Mouse (Mus musculus): ENCODE measurements at regions not wholly inside any gene's neighbourhood (a gene's known extent, or its start where the extent isn't known, plus 50 kb on each side); places are given as distances from the start of the nearest gene placed in this dataset.

DNA sequence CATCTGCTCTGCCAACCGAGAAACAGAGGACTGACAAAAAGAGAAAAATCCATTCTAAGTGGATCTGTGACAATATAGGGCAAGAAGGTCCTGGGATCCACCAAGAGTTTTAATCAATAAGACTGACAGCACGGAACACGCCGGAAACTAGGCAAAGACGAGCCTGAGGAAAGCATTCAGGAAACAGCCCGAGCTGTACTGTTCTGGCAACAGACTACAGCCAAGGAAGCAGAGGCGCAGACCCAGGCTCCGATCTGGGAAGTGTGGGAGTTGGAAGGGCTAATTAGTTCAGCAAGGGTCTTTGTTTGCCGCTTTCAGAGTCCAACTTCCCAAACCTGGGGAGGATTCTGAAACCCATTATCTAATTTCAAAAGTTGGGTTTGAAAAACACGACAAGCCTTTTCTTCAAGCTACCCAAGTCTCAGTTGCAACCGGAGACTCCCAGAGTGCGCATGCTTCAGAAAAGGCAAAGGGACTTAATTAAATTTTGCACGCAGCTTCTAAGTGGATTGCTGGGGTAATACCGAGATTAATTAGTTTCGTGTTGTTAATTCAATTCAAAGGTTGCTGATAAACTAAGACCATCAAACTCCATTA lies 317.4 kb downstream of the Nedd1 start:
- POLR2A ChIA-PET = no interaction called here
- no peaks in the 10 kb centered on the region for H3K27me3 ChIP-seq
- in situ Hi-C loops (cut with MboI; ENCODE audit: low pct_unique_long_range_greater_than_20kb) = no loop called here
- DNase-seq (ENCODE audit: low read depth, low spot score) (no peak), ATAC-seq (no peak)
- TF ChIP-seq CTCF (IDR thresholded peaks at IDR 0.05) = no peak
- CTCF ChIA-PET = no interaction called here

DNA sequence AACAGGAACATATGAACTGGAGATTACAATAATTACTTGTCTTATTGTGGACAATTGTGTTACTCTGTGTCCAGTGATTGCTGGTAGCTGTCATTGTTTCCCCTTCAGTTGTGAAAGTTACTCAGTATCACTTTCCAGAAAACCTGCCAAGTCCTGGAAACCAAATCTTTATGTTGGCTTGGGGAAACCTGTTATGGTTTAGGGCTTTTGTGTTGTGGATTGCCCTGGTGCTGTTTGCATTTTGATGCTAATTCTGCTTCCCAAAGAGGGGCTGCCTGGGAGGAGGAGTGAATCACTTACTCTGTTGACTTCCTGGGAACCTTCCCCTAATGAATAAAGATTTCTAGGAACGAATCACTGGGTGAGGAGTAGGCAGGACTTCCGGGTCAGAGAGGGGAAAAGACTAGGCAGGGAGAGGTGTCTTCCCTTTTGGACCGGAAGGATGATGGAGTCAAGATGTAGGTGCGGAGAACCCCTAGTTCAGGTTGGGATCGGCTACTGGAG lies 321.6 kb downstream of the Nedd1 start:
- ChIA-PET CTCF (no interaction called here), POLR2A (no interaction called here)
- no peak for TF ChIP-seq CTCF (IDR thresholded peaks at IDR 0.05)
- in situ Hi-C loops (cut with MboI; ENCODE audit: low pct_unique_long_range_greater_than_20kb) = no loop called here
- DNase-seq (ENCODE audit: low read depth, low spot score) (no peak), ATAC-seq (no peak)
- no peaks in the 10 kb centered on the region for H3K27me3 ChIP-seq

DNA sequence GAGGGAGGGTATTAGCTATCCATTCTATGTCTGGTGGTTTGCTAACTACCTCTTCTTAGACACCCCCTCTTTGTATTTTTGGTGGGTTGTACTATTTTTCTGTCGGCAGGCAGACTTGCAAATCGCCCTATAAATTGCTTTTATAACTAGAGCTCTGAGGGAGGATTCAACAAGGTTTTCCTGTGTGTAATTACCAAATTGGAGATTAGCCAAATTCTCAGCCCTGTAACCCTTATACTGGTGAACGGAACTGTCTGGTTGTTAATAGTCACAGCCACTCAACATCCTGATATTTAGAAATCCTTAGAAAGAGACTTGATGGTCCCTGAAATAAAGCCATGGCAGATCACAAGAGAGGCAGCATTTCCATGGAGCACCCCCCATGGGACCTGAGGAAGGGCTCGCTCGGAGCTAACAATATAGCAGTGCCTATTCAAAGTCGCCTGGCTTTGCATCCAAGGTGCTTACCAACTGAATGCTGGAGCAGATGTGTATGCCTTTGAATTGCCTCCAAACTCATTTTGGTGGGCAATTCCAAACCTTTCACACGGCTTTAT lies 333.0 kb downstream of the Nedd1 start:
- no peak for DNase-seq (ENCODE audit: low read depth, low spot score)
- CTCF ChIA-PET = no interaction called here
- no peak for TF ChIP-seq CTCF (IDR thresholded peaks at IDR 0.05)
- in situ Hi-C loops (cut with MboI; ENCODE audit: low pct_unique_long_range_greater_than_20kb) = no loop called here
- POLR2A ChIA-PET = no interaction called here
- ATAC-seq = no peak
- peaks cover 4% of the 10 kb centered on the region for H3K27me3 ChIP-seq

DNA sequence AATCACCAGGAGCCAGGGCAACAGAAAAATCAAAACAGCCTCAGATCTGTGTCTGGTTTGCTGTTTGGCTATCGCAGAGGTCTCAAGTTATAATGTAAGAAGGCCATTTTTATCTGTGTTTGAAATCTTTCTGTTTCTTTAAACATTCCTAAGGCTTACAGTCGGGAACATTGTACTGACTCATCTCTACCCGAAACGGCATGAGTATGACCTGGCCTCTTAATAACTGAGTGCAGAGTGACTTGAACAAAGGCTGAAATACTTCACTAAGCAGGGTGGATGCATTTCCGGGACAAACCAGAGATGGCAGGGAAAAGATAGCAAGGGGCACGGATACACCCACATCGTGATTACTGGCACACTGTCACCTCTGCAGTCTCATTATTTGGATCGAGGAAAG lies 355.1 kb downstream of the Nedd1 start:
- CTCF ChIA-PET = no interaction called here
- ATAC-seq = peak; percentile 82
- POLR2A ChIA-PET = no interaction called here
- DNase-seq (ENCODE audit: low read depth, low spot score) = peak; percentile 19
- no peaks in the 10 kb centered on the region for H3K27me3 ChIP-seq
- in situ Hi-C loops (cut with MboI; ENCODE audit: low pct_unique_long_range_greater_than_20kb) = no loop called here
- no peak for TF ChIP-seq CTCF (IDR thresholded peaks at IDR 0.05)

DNA sequence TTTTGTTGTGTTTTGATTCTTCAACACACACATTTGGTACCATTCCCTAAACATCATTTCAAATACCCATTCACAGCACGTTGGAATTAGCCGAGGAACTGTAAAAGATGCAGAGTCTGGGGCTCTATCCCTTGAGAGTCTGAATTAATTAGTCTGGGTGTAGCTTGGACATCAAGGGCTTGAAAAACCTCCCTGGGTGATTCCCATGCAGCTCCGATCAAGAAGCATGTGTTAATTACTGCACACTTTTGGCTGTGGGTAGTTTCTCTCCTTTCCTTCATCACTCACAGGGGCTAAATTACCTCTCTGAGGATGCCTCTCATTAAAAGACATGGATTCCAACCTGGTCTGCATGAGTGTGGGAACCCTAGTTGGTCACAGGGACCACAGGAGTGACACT lies 365.5 kb downstream of the Nedd1 start:
- CTCF ChIA-PET = no interaction called here
- no peak for ATAC-seq
- DNase-seq (ENCODE audit: low read depth, low spot score) = no peak
- POLR2A ChIA-PET = no interaction called here
- TF ChIP-seq CTCF (IDR thresholded peaks at IDR 0.05) = no peak
- in situ Hi-C loops (cut with MboI; ENCODE audit: low pct_unique_long_range_greater_than_20kb) = no loop called here
- no peaks in the 10 kb centered on the region for H3K27me3 ChIP-seq

DNA sequence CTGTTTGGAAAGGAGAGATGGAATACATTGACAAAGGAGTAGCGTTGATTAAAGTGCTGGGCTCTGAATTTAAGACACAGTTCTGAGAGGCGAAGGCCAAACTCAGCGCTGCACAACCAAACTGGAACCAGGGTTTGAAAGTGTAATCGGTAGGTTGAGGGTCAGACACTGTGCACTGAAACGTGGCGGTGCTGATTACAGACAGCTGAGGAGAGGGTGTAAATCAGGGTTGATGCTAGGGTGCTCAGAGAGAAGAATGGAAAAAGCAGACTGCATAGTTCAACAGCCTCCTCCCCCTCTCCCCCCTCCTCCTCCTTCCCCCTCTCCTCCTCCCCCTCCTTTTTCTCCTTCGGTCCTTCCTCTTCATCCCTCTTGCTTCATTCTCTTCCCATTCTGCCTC lies 373.2 kb downstream of the Nedd1 start:
- ATAC-seq (no peak), DNase-seq (ENCODE audit: low read depth, low spot score) (no peak)
- H3K27me3 ChIP-seq = no peaks in the 10 kb centered on the region
- TF ChIP-seq CTCF (IDR thresholded peaks at IDR 0.05) = no peak
- in situ Hi-C loops (cut with MboI; ENCODE audit: low pct_unique_long_range_greater_than_20kb) = no loop called here
- POLR2A ChIA-PET = interaction anchor here (0.6 kb wide), 1 partner anchor 124 kb away, joined by 3 read pairs; no protein-coding TSS in a partner anchor
- CTCF ChIA-PET = interaction anchor here (1.6 kb wide), 1 partner anchor 17 kb away, joined by 4 read pairs; no protein-coding TSS in a partner anchor

DNA sequence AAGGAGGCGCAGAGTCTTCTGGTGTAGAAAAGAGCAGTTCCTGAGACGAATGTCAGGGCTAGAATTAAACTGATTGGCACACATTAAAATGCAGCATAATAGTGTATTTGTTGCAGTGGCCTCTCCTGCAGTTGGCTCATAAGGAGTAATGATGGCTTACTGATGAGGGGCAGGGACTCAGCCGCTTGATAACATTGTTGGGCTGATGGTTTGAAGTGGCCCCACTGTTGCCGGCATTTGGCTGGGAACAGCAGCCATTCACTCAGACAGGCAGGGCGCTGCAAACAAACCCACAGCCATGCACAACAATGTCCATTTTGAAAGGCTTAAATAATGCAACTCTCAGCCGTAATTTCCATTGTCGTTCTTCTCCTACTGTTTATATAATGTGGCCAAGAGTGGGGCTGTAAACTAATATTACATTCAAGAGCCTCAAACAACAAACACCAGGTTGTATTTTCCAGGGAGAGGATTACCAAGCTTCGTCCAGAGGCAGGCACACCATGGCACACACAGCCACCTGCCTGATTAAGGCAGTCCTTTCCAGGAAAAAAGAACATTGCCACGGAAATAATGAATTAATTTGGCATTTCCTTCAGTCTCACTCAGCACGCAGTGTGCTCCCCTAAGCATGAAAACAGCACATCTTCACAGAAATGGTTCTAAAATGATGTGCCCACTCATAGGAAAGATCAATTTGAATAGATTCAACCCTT lies 374.1 kb downstream of the Nedd1 start:
- DNase-seq (ENCODE audit: low read depth, low spot score) (no peak), ATAC-seq (no peak)
- ChIA-PET POLR2A (no interaction called here), CTCF (no interaction called here)
- no peaks in the 10 kb centered on the region for H3K27me3 ChIP-seq
- no peak for TF ChIP-seq CTCF (IDR thresholded peaks at IDR 0.05)
- in situ Hi-C loops (cut with MboI; ENCODE audit: low pct_unique_long_range_greater_than_20kb) = no loop called here

DNA sequence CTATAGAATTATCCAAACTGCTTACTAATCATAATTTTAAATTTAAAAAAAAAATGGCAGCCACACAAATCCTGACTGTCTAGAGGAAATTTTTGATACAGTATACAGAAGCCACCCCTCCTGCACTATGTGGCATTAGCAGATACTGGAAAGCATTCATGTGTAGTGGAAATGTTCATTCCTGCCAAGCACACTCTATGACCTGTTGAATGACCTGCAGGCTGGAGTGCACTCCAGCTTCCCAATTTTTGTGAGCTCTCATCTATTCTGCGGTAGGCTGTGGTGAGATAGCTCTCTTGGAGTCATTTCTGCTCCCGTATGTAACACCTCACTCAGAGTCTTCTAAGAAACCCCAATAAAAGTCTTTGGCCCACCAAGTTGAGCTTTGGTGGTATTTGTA lies 382.5 kb downstream of the Nedd1 start:
- CTCF ChIA-PET = interaction anchor here (1.1 to 1.9 kb wide), 3 partner anchors 9 to 31 kb away, joined by 4 read pairs; no protein-coding TSS in a partner anchor

DNA sequence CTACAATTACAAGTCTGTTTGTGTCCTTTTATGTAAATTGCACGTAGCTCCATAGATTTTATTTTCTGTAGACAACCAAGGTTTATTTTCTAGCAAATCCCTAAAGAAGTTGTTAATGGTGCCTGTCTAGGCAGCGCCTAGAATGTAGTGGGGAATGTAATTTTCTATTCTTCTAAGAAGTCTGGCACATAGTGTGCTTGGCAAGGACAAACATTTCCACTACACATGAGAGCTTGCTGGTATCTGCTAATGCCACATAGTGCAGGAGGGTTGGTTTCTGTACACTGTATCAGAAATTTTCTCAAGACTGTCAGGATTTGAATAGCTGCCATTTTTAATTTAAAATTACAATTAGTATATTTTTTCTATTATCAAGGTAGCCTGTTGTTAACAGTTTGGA lies 385.3 kb downstream of the Nedd1 start:
- in situ Hi-C loops (cut with MboI; ENCODE audit: low pct_unique_long_range_greater_than_20kb) = no loop called here
- ChIA-PET CTCF (interaction anchor here (0.7 kb wide), 1 partner anchor 37 kb away, joined by 4 read pairs; no protein-coding TSS in a partner anchor), POLR2A (no interaction called here)
- no peaks in the 10 kb centered on the region for H3K27me3 ChIP-seq
- DNase-seq (ENCODE audit: low read depth, low spot score) (no peak), ATAC-seq (no peak)
- no peak for TF ChIP-seq CTCF (IDR thresholded peaks at IDR 0.05)

More for the DNA sequence above, 382.5 kb downstream of the Nedd1 start:
- POLR2A ChIA-PET = no interaction called here
- DNase-seq (ENCODE audit: low read depth, low spot score) (no peak), ATAC-seq (no peak)
- H3K27me3 ChIP-seq = no peaks in the 10 kb centered on the region
- in situ Hi-C loops (cut with MboI; ENCODE audit: low pct_unique_long_range_greater_than_20kb) = no loop called here
- no peak for TF ChIP-seq CTCF (IDR thresholded peaks at IDR 0.05)

DNA sequence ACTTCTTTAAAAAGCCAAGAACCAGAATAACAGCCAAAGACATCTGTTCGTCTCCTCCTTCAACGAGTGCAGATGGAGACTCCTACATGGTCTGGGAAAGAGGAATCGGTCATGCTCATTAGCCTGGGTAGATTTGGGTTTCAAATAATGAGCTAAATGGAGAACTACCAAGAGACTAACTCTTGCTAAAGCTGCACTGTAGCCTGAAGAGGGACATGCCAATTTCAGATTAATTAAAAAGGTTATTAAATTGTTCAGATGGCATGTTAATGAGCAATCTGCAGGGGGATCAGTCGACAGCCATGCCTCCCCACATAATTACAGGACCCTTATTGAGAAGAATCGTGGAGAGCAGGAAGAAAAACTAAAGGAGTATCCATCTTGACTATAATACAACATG lies 386.1 kb downstream of the Nedd1 start:
- DNase-seq (ENCODE audit: low read depth, low spot score) = no peak
- ATAC-seq = no peak
- no peak for TF ChIP-seq CTCF (IDR thresholded peaks at IDR 0.05)
- ChIA-PET CTCF (no interaction called here), POLR2A (no interaction called here)
- in situ Hi-C loops (cut with MboI; ENCODE audit: low pct_unique_long_range_greater_than_20kb) = no loop called here
- no peaks in the 10 kb centered on the region for H3K27me3 ChIP-seq

DNA sequence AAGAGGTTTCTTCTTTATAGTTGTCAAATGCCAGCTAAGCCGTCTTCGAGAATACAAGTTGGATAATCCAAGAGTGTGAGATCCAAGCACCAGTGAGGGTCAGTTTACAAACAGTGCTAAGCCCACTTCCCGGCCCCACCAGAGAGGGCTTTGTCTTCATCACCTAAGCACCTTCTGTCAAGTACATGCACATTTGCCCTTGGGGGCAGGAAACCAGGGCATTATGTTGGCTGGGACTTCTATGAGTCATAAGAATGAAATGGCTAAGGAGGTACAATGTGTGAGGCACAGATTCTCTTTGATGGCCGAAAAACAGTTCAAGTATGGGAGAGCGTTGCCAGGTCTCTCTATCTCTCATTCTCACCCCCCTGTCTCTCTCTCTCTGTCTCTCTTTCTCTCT lies 387.1 kb downstream of the Nedd1 start:
- H3K27me3 ChIP-seq = no peaks in the 10 kb centered on the region
- in situ Hi-C loops (cut with MboI; ENCODE audit: low pct_unique_long_range_greater_than_20kb) = no loop called here
- peak; percentile 19 for DNase-seq (ENCODE audit: low read depth, low spot score)
- POLR2A ChIA-PET = no interaction called here
- no peak for ATAC-seq
- CTCF ChIA-PET = no interaction called here
- no peak for TF ChIP-seq CTCF (IDR thresholded peaks at IDR 0.05)
